Mouse (Mus musculus): ENCODE results near the gene Cdk2ap1. TPM values are rescaled to one million over a fixed set of nuclear protein-coding genes. Genes with fewer than 3 reads are reported as not detected.

Cdk2ap1 gene
- polyA plus RNA-seq, 1 experiment from 2014 or later: 62.3 TPM

DNA sequence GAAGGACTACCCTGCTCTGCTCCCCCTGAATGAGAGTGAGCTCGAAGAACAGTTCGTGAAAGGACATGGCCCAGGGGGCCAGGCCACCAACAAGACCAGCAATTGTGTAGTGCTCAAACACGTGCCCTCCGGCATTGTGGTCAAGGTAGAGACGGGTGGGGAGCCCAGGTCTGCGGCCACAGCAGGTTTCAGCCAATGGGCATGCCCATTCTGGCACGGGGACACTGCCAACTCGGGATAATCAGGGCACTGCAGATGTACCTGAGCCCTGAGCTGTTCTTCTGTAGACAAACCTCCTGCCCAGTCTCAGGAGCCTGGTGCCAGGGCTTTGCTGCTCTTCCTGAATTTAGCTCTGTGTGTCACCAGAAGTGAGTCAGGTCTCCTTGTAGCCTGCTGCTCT, 24.1 kb downstream of the Cdk2ap1 start:
- no peaks in the 10 kb centered on the region for H3K27me3 ChIP-seq (ENCODE audit: control insufficient read depth, insufficient read depth, low read length)
- H3K36me3 ChIP-seq (ENCODE audit: control insufficient read depth, insufficient read depth, low read length): no peaks in the 10 kb centered on the region
- no peak overlapping the region for H3K4me3 ChIP-seq (ENCODE audit: low read length)
- ATAC-seq (ENCODE audit: low FRiP score, low TSS enrichment): no peak
- WGBS: 92% methylated on average over 8 of the region's 8 CpGs
- no peaks in the 10 kb centered on the region for H3K9me3 ChIP-seq (ENCODE audit: control insufficient read depth, low read length)
- H3K4me2 ChIP-seq (replicated peaks; ENCODE audit: low read depth, low read length): no peak overlapping the region
- H3K9ac ChIP-seq (ENCODE audit: low read depth, low read length): no peak overlapping the region
- no peak overlapping the region for H3K27ac ChIP-seq (ENCODE audit: low read depth, low read length)
- H3K4me1 ChIP-seq (ENCODE audit: control insufficient read depth, insufficient read depth, low read length): peaks cover 9% of the 10 kb centered on the region; the same call in 1 of the 2 replicates

DNA sequence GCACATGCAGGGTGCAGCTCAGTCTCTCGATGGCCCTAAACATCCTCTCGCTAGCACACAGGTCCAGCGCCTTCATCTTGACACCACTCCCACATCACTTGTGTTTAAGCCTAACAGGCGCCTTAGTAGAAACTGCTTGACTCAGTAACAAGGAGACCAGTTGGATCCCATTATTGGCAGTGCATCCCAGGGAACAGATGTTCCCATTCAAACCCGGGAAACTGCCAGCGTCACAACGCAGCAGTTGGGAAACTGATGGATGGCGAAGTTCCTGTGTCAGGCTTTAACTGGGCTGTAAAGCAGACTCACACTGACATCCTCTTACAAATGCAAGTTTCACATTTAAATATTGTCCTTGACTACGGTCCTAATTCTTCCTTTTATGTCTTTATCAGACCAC, 25.0 kb downstream of the Cdk2ap1 start:
- peaks cover 11% of the 10 kb centered on the region; the same call in 1 of the 2 replicates for H3K4me1 ChIP-seq (ENCODE audit: control insufficient read depth, insufficient read depth, low read length)
- H3K9me3 ChIP-seq (ENCODE audit: control insufficient read depth, low read length): no peaks in the 10 kb centered on the region
- no peak overlapping the region for H3K4me3 ChIP-seq (ENCODE audit: low read length)
- 20% methylated on average over 9 of the region's 9 CpGs for WGBS
- H3K9ac ChIP-seq (ENCODE audit: low read depth, low read length): no peak overlapping the region
- H3K27ac ChIP-seq (ENCODE audit: low read depth, low read length): 0 out of 2 replicates have a peak overlapping the region, but pooled peaks have one; percentile 17
- H3K36me3 ChIP-seq (ENCODE audit: control insufficient read depth, insufficient read depth, low read length): no peaks in the 10 kb centered on the region
- no peaks in the 10 kb centered on the region for H3K27me3 ChIP-seq (ENCODE audit: control insufficient read depth, insufficient read depth, low read length)
- no peak overlapping the region for H3K4me2 ChIP-seq (replicated peaks; ENCODE audit: low read depth, low read length)
- ATAC-seq (ENCODE audit: low FRiP score, low TSS enrichment): 0 out of 2 replicates have a peak, but pooled peaks have one; percentile 3

DNA sequence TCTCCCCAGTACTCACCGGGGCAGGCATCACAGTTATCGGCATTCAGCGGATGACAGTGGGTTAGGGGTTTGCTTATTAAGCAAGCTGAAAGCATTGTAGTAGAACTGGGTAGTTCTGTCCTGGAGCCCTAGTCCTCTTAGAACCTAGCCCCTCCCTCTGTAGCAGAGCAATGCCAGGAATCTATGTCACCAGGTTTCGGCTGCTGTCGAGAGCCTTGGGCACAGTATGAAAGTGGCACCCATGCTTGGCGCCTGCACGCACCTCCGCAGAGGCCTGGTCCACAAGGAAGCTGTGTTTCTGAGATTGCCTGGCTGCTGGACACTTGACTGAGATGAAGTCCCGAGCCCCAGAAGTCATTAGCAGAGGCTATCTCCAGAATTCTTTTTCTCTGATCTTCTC, 25.8 kb downstream of the Cdk2ap1 start:
- Histone ChIP-seq H3K27ac (ENCODE audit: low read depth, low read length) (no peak overlapping the region), H3K9me3 (ENCODE audit: control insufficient read depth, low read length) (no peaks in the 10 kb centered on the region), H3K9ac (ENCODE audit: low read depth, low read length) (no peak overlapping the region), H3K4me1 (ENCODE audit: control insufficient read depth, insufficient read depth, low read length) (peaks cover 11% of the 10 kb centered on the region; the same call in 1 of the 2 replicates), H3K36me3 (ENCODE audit: control insufficient read depth, insufficient read depth, low read length) (no peaks in the 10 kb centered on the region), H3K27me3 (ENCODE audit: control insufficient read depth, insufficient read depth, low read length) (no peaks in the 10 kb centered on the region), H3K4me2 (replicated peaks; ENCODE audit: low read depth, low read length) (no peak overlapping the region), H3K4me3 (ENCODE audit: low read length) (no peak overlapping the region)
- no peak for ATAC-seq (ENCODE audit: low FRiP score, low TSS enrichment)
- WGBS: 89% methylated on average over 9 of the region's 9 CpGs

DNA sequence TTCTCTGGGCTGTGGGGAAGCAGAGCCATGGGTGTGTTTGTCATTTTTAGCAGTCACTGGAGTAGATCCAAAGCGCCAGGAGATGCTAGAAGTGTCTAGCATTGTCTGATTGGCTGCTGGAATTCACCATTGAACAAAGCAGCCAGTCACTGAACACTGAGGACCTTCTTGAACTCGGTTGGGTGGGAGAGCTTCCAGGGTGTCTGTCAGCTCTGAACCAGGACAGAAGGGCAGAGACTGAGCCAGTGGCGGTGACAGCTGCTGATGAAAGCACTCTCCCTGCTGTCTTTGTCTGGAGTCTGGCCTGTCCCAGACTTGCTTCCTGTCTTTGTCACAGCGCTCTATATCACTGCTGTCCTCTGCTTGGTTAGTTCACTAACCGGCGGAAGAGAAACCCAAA, 28.5 kb downstream of the Cdk2ap1 start:
- H3K36me3 ChIP-seq (ENCODE audit: control insufficient read depth, insufficient read depth, low read length): no peaks in the 10 kb centered on the region
- no peaks in the 10 kb centered on the region for H3K9me3 ChIP-seq (ENCODE audit: control insufficient read depth, low read length)
- no peaks in the 10 kb centered on the region for H3K27me3 ChIP-seq (ENCODE audit: control insufficient read depth, insufficient read depth, low read length)
- no peak overlapping the region for H3K9ac ChIP-seq (ENCODE audit: low read depth, low read length)
- H3K4me1 ChIP-seq (ENCODE audit: control insufficient read depth, insufficient read depth, low read length): peaks cover 11% of the 10 kb centered on the region; the same call in 1 of the 2 replicates
- no peak overlapping the region for H3K4me3 ChIP-seq (ENCODE audit: low read length)
- H3K27ac ChIP-seq (ENCODE audit: low read depth, low read length): peak overlapping the region; percentile 67; the same call in 1 of the 2 replicates
- peak; percentile 91 for ATAC-seq (ENCODE audit: low FRiP score, low TSS enrichment)
- WGBS: 13% methylated on average over 6 of the region's 6 CpGs
- no peak overlapping the region for H3K4me2 ChIP-seq (replicated peaks; ENCODE audit: low read depth, low read length)

DNA sequence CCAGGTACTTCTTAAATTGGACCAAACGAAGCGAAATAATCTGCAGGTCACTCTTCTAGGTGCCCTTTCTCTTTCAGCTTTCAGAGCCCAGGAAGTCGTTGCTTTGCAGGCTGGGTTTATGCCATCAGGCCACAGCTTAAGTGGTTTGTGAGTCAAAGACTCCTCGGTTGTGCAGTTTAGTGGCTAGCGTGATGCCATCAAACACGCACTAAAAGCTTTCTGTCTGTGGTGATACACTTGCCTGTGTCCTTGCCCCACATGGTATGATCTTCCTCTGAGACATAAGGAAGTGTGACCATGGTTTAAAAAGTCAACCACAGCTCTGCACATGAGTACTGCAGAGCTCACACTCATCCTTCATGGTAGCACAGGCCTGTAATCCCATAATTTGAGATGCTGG, 32.8 kb downstream of the Cdk2ap1 start:
- no peak for ATAC-seq (ENCODE audit: low FRiP score, low TSS enrichment)
- Histone ChIP-seq H3K36me3 (ENCODE audit: control insufficient read depth, insufficient read depth, low read length) (no peaks in the 10 kb centered on the region), H3K27me3 (ENCODE audit: control insufficient read depth, insufficient read depth, low read length) (no peaks in the 10 kb centered on the region), H3K9me3 (ENCODE audit: control insufficient read depth, low read length) (no peaks in the 10 kb centered on the region), H3K9ac (ENCODE audit: low read depth, low read length) (no peak overlapping the region), H3K27ac (ENCODE audit: low read depth, low read length) (no peak overlapping the region), H3K4me2 (replicated peaks; ENCODE audit: low read depth, low read length) (no peak overlapping the region), H3K4me1 (ENCODE audit: control insufficient read depth, insufficient read depth, low read length) (peaks cover 16% of the 10 kb centered on the region), H3K4me3 (ENCODE audit: low read length) (no peak overlapping the region)
- WGBS: 94% methylated on average over 6 of the region's 6 CpGs

DNA sequence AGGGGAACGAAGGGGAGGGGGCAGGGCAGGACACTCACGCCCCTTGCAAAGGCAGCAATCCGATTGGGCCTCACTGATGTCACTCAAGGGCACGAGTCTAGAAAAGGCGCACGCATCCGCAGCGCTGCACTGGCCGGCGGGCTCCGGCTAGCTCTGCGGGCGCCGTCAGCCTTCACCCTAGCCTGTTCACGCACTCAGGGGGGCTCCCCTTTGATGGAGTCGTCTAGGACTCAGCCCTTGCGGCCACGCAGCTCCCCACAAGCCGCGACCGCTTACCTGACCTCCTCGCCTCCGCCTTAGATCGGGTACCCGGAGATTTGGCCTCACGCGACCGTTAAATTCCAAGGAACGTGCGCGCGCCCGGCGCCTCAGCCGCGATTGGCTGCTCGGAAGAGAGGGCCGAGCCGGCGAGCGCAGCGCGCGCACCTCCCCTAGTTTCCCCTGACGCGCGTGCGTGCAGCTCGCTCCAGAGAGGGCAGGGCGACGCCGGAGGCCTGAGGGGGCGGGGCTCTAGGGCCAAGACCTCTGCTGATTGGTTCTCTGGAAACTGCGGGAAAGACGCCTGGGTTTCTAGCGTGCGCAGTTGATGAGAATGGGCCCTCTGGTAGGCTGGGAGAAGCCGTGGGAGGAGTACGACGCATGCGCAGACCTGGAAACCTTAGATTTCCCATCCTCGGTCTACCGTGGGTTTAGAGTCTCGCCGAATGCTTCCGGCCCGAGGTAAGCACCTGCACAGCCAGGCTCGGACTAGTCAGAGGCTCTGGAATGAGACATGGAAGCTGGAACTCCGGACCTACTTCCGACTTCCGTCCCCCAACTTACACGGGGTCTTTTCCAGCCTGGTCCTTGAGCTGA, 35.1 kb downstream of the Cdk2ap1 start, which contains the start of the genes Mphosph9 and 2810006K23Rik:
TSS of gene Mphosph9 (minus strand) at position 463 of the 855 bp plus-strand sequence.
TSS of gene 2810006K23Rik (plus strand) at position 580 of the 855 bp plus-strand sequence.
- Histone ChIP-seq H3K9me3 (ENCODE audit: control insufficient read depth, low read length) (no peaks in the 10 kb centered on the region), H3K4me2 (replicated peaks; ENCODE audit: low read depth, low read length) (peak within 1 kb of the TSS; percentile 63), H3K4me3 (ENCODE audit: low read length) (peak within 1 kb of the TSS; percentile 69), H3K36me3 (ENCODE audit: control insufficient read depth, insufficient read depth, low read length) (peaks cover 12% of the 10 kb centered on the region), H3K27me3 (ENCODE audit: control insufficient read depth, insufficient read depth, low read length) (no peaks in the 10 kb centered on the region), H3K9ac (ENCODE audit: low read depth, low read length) (peak within 1 kb of the TSS; percentile 78), H3K4me1 (ENCODE audit: control insufficient read depth, insufficient read depth, low read length) (peaks cover 9% of the 10 kb centered on the region; the same call in 1 of the 2 replicates), H3K27ac (ENCODE audit: low read depth, low read length) (peak within 1 kb of the TSS; percentile 96)
- peak; percentile 98 for ATAC-seq (ENCODE audit: low FRiP score, low TSS enrichment)
- whole genome bisulfite sequencing: under 1% methylated on average over 72 of the region's 72 CpGs

DNA sequence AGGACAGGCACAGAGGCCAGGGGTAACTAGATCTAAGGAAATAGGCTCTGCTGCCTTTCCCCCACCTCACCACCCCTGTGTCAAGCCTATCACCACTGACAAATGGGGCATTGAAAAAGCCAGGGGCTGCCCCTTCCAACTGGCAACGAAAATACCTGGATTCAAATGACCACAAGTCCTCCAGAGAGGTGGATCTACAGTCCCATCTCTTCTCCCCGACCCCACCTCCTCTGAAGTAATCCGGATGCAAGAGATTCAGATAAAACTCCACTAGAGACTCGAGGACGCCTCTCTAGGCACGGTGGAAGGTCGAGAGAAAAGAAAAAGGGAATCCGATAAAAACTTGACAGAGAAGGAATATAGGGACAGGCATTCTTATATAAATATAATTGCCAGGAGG, 36.1 kb downstream of the Cdk2ap1 start:
- Histone ChIP-seq H3K4me2 (replicated peaks; ENCODE audit: low read depth, low read length) (peak overlapping the region; percentile 63), H3K36me3 (ENCODE audit: control insufficient read depth, insufficient read depth, low read length) (peaks cover 21% of the 10 kb centered on the region), H3K27ac (ENCODE audit: low read depth, low read length) (peak overlapping the region; percentile 8; the same call in 1 of the 2 replicates), H3K4me1 (ENCODE audit: control insufficient read depth, insufficient read depth, low read length) (peaks cover 9% of the 10 kb centered on the region; the same call in 1 of the 2 replicates), H3K4me3 (ENCODE audit: low read length) (peak overlapping the region; percentile 69), H3K9me3 (ENCODE audit: control insufficient read depth, low read length) (no peaks in the 10 kb centered on the region), H3K9ac (ENCODE audit: low read depth, low read length) (peak overlapping the region; percentile 78), H3K27me3 (ENCODE audit: control insufficient read depth, insufficient read depth, low read length) (no peaks in the 10 kb centered on the region)
- WGBS: 3% methylated on average over 8 of the region's 8 CpGs
- no peak for ATAC-seq (ENCODE audit: low FRiP score, low TSS enrichment)

DNA sequence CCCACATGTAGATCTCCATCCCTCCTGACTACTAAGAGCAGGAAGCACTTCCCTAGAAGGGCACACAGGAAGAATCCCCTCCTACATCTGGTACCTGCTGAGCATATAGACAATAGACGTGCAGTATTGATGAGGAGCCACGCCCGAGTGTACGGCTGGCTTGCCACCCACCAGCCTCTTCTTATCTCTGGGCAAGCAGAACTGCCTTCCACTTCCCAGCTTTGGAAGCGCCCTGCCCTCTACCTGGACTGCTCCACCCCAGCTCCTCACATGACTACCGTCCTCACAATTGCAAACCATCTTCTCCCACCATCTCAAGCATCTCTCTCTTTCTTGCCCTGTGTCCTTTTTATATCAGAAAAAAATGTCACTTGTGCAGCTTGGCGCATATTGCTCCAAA, 45.2 kb downstream of the Cdk2ap1 start:
- Histone ChIP-seq H3K27me3 (ENCODE audit: control insufficient read depth, insufficient read depth, low read length) (no peaks in the 10 kb centered on the region), H3K4me1 (ENCODE audit: control insufficient read depth, insufficient read depth, low read length) (no peaks in the 10 kb centered on the region), H3K36me3 (ENCODE audit: control insufficient read depth, insufficient read depth, low read length) (peaks cover 68% of the 10 kb centered on the region), H3K9me3 (ENCODE audit: control insufficient read depth, low read length) (no peaks in the 10 kb centered on the region), H3K27ac (ENCODE audit: low read depth, low read length) (no peak overlapping the region), H3K4me2 (replicated peaks; ENCODE audit: low read depth, low read length) (no peak overlapping the region), H3K4me3 (ENCODE audit: low read length) (no peak overlapping the region), H3K9ac (ENCODE audit: low read depth, low read length) (no peak overlapping the region)
- no peak for ATAC-seq (ENCODE audit: low FRiP score, low TSS enrichment)
- 89% methylated on average over 7 of the region's 7 CpGs for WGBS

DNA sequence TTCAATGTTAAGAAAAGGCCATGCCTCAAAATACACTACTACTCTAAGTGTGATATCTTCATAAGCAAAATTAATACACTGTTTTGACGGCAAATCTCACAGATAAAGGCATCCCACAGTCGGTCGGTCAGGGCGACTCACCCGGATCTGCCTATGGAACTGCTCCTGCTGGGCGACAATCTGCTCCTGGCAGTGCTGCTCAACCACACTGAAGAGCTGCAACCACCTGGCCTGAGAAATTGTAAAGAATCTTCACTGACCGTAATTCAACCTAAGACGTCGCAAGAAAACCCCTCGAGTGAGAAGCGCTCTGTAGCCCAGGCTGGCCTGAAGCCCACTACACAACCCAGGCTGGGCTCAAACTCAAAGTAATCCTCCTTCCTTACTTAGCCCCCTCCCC, 46.9 kb downstream of the Cdk2ap1 start:
- WGBS: 95% methylated on average over 11 of the region's 11 CpGs
- no peak overlapping the region for H3K4me2 ChIP-seq (replicated peaks; ENCODE audit: low read depth, low read length)
- no peak overlapping the region for H3K4me3 ChIP-seq (ENCODE audit: low read length)
- H3K4me1 ChIP-seq (ENCODE audit: control insufficient read depth, insufficient read depth, low read length): no peaks in the 10 kb centered on the region
- ATAC-seq (ENCODE audit: low FRiP score, low TSS enrichment): no peak
- H3K27ac ChIP-seq (ENCODE audit: low read depth, low read length): no peak overlapping the region
- H3K9me3 ChIP-seq (ENCODE audit: control insufficient read depth, low read length): no peaks in the 10 kb centered on the region
- peaks cover 72% of the 10 kb centered on the region for H3K36me3 ChIP-seq (ENCODE audit: control insufficient read depth, insufficient read depth, low read length)
- no peak overlapping the region for H3K9ac ChIP-seq (ENCODE audit: low read depth, low read length)
- H3K27me3 ChIP-seq (ENCODE audit: control insufficient read depth, insufficient read depth, low read length): no peaks in the 10 kb centered on the region

All from kidney, embryonic 14.5 days (tissue).